Mouse (Mus musculus): ENCODE data around the gene Actn2. TPM values are rescaled to one million over a fixed set of nuclear protein-coding genes. Genes with fewer than 3 reads are reported as not detected.

Actn2 gene
- polyA plus RNA-seq, 2 experiments: 132 to 219 TPM

GRCm38 (mm10) chr13:12318017-12318416, 22.5 kb downstream of the Actn2 start:
- Histone ChIP-seq H3K4me3 (replicated peaks; ENCODE audit: low read length) (no peak overlapping the region), H3K27ac (replicated peaks; ENCODE audit: low read depth, low read length) (no peak overlapping the region), H3K36me3 (ENCODE audit: control insufficient read depth, insufficient read depth, low read length) (no peaks in the 10 kb centered on the region), H3K27me3 (ENCODE audit: control insufficient read depth, insufficient read depth, low read length) (no peaks in the 10 kb centered on the region), H3K9me3 (ENCODE audit: control insufficient read depth, low read length) (no peaks in the 10 kb centered on the region), H3K9ac (ENCODE audit: low read depth, low read length, severe bottlenecking) (no peak overlapping the region), H3K4me1 (ENCODE audit: control insufficient read depth, insufficient read depth, low read length) (no peaks in the 10 kb centered on the region), H3K4me2 (replicated peaks; ENCODE audit: low read depth, low read length, severe bottlenecking) (no peak overlapping the region)
- WGBS: 79% methylated on average over 5 of the region's 5 CpGs
- DNase-seq (ENCODE audit: low spot score) (no peak), ATAC-seq (ENCODE audit: low FRiP score, low read depth) (no peak)
- no peak for TF ChIP-seq POLR2A (IDR thresholded peaks at IDR 0.05; ENCODE audit: borderline replicate concordance, extremely low read depth, insufficient read depth, insufficient read length)

DNA sequence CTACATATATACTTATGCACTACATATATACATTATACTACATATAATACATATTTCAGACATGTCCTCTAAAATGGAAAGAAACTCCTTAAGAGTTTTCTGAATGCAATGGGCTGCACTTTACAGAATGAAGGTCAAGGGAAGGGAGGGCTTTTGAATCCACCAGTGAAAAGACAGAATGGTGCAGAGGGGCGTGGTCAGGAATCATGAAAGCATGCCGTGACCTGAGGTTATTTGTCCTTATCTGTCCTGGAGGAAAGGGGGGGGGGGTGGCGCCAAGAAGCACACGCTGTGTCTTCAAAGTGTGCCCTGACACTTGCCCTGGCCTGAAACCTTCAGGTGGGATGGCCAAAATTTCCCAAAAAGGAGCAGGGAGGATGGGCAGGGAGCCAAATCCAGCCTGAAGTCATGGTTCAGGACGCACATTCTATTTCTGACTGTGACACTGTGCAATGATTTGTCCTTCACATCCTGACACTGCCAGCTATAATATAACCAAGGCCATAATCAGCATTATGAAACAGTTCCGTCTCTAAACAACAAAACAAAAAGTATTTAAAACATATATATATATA, 23.3 kb downstream of the Actn2 start:
- Histone ChIP-seq H3K27ac (replicated peaks; ENCODE audit: low read depth, low read length) (no peak overlapping the region), H3K27me3 (ENCODE audit: control insufficient read depth, insufficient read depth, low read length) (no peaks in the 10 kb centered on the region)
- 67% methylated on average over 6 of the region's 6 CpGs for WGBS

GRCm38 (mm10) chr13:12314173-12314572, 26.4 kb downstream of the Actn2 start:
- no peaks in the 10 kb centered on the region for H3K27me3 ChIP-seq (ENCODE audit: control insufficient read depth, insufficient read depth, low read length)
- no peaks in the 10 kb centered on the region for H3K36me3 ChIP-seq (ENCODE audit: control insufficient read depth, insufficient read depth, low read length)
- ATAC-seq (ENCODE audit: low FRiP score, low read depth) (no peak), DNase-seq (ENCODE audit: low spot score) (no peak)
- WGBS: 94% methylated on average over 6 of the region's 6 CpGs
- H3K4me3 ChIP-seq (replicated peaks; ENCODE audit: low read length): no peak overlapping the region
- H3K4me1 ChIP-seq (ENCODE audit: control insufficient read depth, insufficient read depth, low read length): peaks cover 3% of the 10 kb centered on the region; the same call in 1 of the 2 replicates
- no peaks in the 10 kb centered on the region for H3K9me3 ChIP-seq (ENCODE audit: control insufficient read depth, low read length)
- H3K4me2 ChIP-seq (replicated peaks; ENCODE audit: low read depth, low read length, severe bottlenecking): no peak overlapping the region
- TF ChIP-seq POLR2A (IDR thresholded peaks at IDR 0.05; ENCODE audit: borderline replicate concordance, extremely low read depth, insufficient read depth, insufficient read length): no peak
- no peak overlapping the region for H3K9ac ChIP-seq (ENCODE audit: low read depth, low read length, severe bottlenecking)
- no peak overlapping the region for H3K27ac ChIP-seq (replicated peaks; ENCODE audit: low read depth, low read length)

More for the DNA sequence above, 23.3 kb downstream of the Actn2 start:
- ATAC-seq (ENCODE audit: low FRiP score, low read depth) (no peak), DNase-seq (ENCODE audit: low spot score) (no peak)
- Histone ChIP-seq H3K4me1 (ENCODE audit: control insufficient read depth, insufficient read depth, low read length) (peaks cover under 1% of the 10 kb centered on the region; the same call in 1 of the 2 replicates), H3K9ac (ENCODE audit: low read depth, low read length, severe bottlenecking) (no peak overlapping the region), H3K4me2 (replicated peaks; ENCODE audit: low read depth, low read length, severe bottlenecking) (no peak overlapping the region), H3K4me3 (replicated peaks; ENCODE audit: low read length) (no peak overlapping the region), H3K36me3 (ENCODE audit: control insufficient read depth, insufficient read depth, low read length) (no peaks in the 10 kb centered on the region), H3K9me3 (ENCODE audit: control insufficient read depth, low read length) (no peaks in the 10 kb centered on the region)
- TF ChIP-seq POLR2A (IDR thresholded peaks at IDR 0.05; ENCODE audit: borderline replicate concordance, extremely low read depth, insufficient read depth, insufficient read length): no peak

DNA sequence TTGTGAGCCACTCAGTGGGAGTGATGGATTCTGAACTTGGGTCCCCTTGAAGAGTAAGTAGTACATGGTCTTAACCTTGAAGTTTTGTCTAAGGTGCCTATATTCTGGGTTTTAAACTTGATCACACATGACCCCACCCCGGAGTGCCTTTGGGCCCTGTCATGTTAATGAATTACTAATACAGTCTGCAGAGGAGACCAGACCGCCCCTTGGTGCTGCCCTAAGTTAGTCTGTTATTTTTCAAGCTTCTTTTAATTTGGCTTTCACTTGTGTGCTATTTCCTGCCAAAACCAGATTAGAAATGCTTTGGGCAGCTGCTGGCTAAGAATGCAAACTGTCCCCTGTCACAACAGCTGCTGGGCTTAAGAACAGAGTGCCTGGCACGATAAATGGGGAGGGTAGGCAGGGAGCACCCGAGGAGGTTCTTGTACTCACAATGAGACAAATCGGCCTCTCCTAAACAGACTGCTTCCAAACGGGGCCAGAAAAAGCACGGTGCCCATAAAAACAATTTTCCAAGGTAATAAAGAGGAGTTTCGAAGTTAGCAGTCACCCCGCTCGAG, 28.5 kb downstream of the Actn2 start:
- 0 out of 2 replicates have a peak overlapping the region, but pooled peaks have one; percentile 6 for H3K27ac ChIP-seq (replicated peaks; ENCODE audit: low read depth, low read length)
- H3K4me1 ChIP-seq (ENCODE audit: control insufficient read depth, insufficient read depth, low read length): peaks cover 3% of the 10 kb centered on the region; the same call in 1 of the 2 replicates
- no peak for TF ChIP-seq POLR2A (IDR thresholded peaks at IDR 0.05; ENCODE audit: borderline replicate concordance, extremely low read depth, insufficient read depth, insufficient read length)
- WGBS: 48% methylated on average over 10 of the region's 10 CpGs
- no peaks in the 10 kb centered on the region for H3K9me3 ChIP-seq (ENCODE audit: control insufficient read depth, low read length)
- no peaks in the 10 kb centered on the region for H3K27me3 ChIP-seq (ENCODE audit: control insufficient read depth, insufficient read depth, low read length)
- H3K4me2 ChIP-seq (replicated peaks; ENCODE audit: low read depth, low read length, severe bottlenecking): no peak overlapping the region
- H3K36me3 ChIP-seq (ENCODE audit: control insufficient read depth, insufficient read depth, low read length): no peaks in the 10 kb centered on the region
- ATAC-seq (ENCODE audit: low FRiP score, low read depth): peak; percentile 84
- H3K4me3 ChIP-seq (replicated peaks; ENCODE audit: low read length): no peak overlapping the region
- H3K9ac ChIP-seq (ENCODE audit: low read depth, low read length, severe bottlenecking): no peak overlapping the region
- peak; percentile 59 for DNase-seq (ENCODE audit: low spot score)

- no peak for TF ChIP-seq POLR2A (IDR thresholded peaks at IDR 0.05; ENCODE audit: borderline replicate concordance, extremely low read depth, insufficient read depth, insufficient read length)
- Histone ChIP-seq H3K9ac (ENCODE audit: low read depth, low read length, severe bottlenecking) (no peak overlapping the region), H3K4me3 (replicated peaks; ENCODE audit: low read length) (no peak overlapping the region), H3K9me3 (ENCODE audit: control insufficient read depth, low read length) (no peaks in the 10 kb centered on the region), H3K4me2 (replicated peaks; ENCODE audit: low read depth, low read length, severe bottlenecking) (no peak overlapping the region), H3K4me1 (ENCODE audit: control insufficient read depth, insufficient read depth, low read length) (peaks cover 3% of the 10 kb centered on the region; the same call in 1 of the 2 replicates), H3K27ac (replicated peaks; ENCODE audit: low read depth, low read length) (no peak overlapping the region), H3K36me3 (ENCODE audit: control insufficient read depth, insufficient read depth, low read length) (no peaks in the 10 kb centered on the region), H3K27me3 (ENCODE audit: control insufficient read depth, insufficient read depth, low read length) (no peaks in the 10 kb centered on the region)
- WGBS: 66% methylated on average over 4 of the region's 4 CpGs
- no peak for DNase-seq (ENCODE audit: low spot score)
- no peak for ATAC-seq (ENCODE audit: low FRiP score, low read depth)
Measured at GRCm38 (mm10) chr13:12311371-12311770, 29.2 kb downstream of the Actn2 start.

All from limb, embryonic 14.5 days (tissue).